Mouse (Mus musculus) stomach, postnatal 0 days (tissue): ENCODE data around the gene Gm10663.

Experiments
- CTCF ChIP-seq: IDR thresholded peaks from 2 replicates; pipeline ENCODE4 v1.5.1; 2016; ENCODE audit warnings: antibody characterized with exemption, low read depth, mild to moderate bottlenecking, moderate library complexity
- EP300 ChIP-seq: optimal IDR thresholded peaks from 2 replicates; pipeline ENCODE3; 2016; ENCODE audit warnings: antibody characterized with exemption

DNA sequence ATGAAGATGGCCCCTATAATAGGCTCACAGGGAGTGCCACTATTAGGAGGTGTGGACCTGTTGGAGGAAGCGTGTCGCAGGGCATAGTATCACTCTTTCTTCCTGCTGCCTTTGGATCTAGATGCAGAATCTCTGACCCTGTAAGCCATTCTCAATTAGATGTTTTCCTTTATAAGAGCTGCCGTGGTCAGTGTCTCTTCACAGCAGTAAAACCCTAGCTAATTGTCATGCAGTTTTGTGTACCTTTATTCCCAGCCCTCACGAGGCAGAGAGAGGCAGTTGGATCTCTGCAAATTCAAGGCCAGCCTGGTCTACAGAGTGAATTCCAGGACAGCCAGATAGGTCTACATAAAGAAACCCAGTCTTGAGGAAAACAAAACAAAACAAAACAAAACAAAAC lies 12.6 kb upstream of the Gm10663 start:
- no peak for TF ChIP-seq CTCF
- no peak for TF ChIP-seq EP300
